Mouse (Mus musculus) heart, postnatal 0 days (tissue): Measurements from ENCODE around the gene Oip5.

Experiments used
- CTCF ChIP-seq: IDR thresholded peaks from 2 replicates; pipeline ENCODE4 v1.5.1; 2016; ENCODE audit warnings: antibody characterized with exemption, control low read depth, low read depth
- EP300 ChIP-seq: IDR thresholded peaks from 2 replicates; pipeline ENCODE4 v1.6.1; 2016; ENCODE audit warnings: antibody characterized with exemption, low read depth

DNA sequence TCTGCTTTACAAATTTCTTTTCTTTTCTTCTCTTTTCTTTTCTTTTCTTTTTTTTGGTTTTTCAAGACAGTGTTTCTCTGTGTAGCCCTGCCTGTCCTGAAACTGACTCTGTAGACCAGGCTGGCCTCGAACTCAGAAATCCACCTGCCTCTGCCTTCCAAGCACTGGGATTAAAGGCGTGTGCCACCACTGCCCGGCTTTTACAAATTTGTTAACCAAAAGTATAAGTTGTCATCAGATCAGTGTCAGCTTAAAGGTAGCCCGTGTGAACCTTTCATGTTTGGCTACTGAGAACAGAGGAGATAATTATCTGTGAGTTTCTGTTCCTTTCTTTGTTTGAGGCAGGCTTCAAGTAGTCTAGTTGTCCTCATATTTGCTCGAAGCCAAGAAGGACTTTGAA is 26.0 kb upstream of the Oip5 start:
- TF ChIP-seq CTCF (no peak), EP300 (no peak)
